Mouse (Mus musculus): ENCODE measurements around the gene Ermp1.

Gene Ermp1

GRCm38 (mm10) chr19:29661974-29662580, 13.9 kb upstream of the Ermp1 start:
- DNase-seq (ENCODE audit: low spot score in 2 of 2), result no peak

- no peak for DNase-seq (ENCODE audit: low spot score in 2 of 2)
Observed at GRCm38 (mm10) chr19:29660835-29661764, 12.9 kb upstream of the Ermp1 start.

GRCm38 (mm10) chr19:29659705-29660104, 11.5 kb upstream of the Ermp1 start:
- no peak for DNase-seq (ENCODE audit: low spot score in 2 of 2)

- no peak for DNase-seq (ENCODE audit: low spot score in 2 of 2)
Observed at GRCm38 (mm10) chr19:29658836-29659235, 10.6 kb upstream of the Ermp1 start.

GRCm38 (mm10) chr19:29657558-29657957, 9.3 kb upstream of the Ermp1 start:
- no peak for DNase-seq (ENCODE audit: low spot score in 2 of 2)

GRCm38 (mm10) chr19:29657033-29657432, 8.8 kb upstream of the Ermp1 start:
- no peak for DNase-seq (ENCODE audit: low spot score in 2 of 2)

GRCm38 (mm10) chr19:29656620-29657019, 8.4 kb upstream of the Ermp1 start:
- DNase-seq (ENCODE audit: low spot score in 2 of 2), result no peak

GRCm38 (mm10) chr19:29656029-29656428, 7.8 kb upstream of the Ermp1 start:
- no peak for DNase-seq (ENCODE audit: low spot score in 2 of 2)

GRCm38 (mm10) chr19:29655148-29655547, 6.9 kb upstream of the Ermp1 start:
- DNase-seq (ENCODE audit: low spot score in 2 of 2), result no peak

- DNase-seq (ENCODE audit: low spot score in 2 of 2), result no peak
Observed at GRCm38 (mm10) chr19:29653768-29654265, 5.6 kb upstream of the Ermp1 start.

GRCm38 (mm10) chr19:29649683-29650082, 1.5 kb upstream of the Ermp1 start:
- no peak for DNase-seq (ENCODE audit: low spot score in 2 of 2)

- no peak for DNase-seq (ENCODE audit: low spot score in 2 of 2)
Observed at GRCm38 (mm10) chr19:29648550-29648914, 317 bp upstream of the Ermp1 start.

GRCm38 (mm10) chr19:29644747-29645146, 3.5 kb downstream of the Ermp1 start:
- peak in 1 of 2 experiments; percentile 42 for DNase-seq (ENCODE audit: low spot score in 2 of 2)

- no peak for DNase-seq (ENCODE audit: low spot score in 2 of 2)
Observed at GRCm38 (mm10) chr19:29643194-29643922, 4.9 kb downstream of the Ermp1 start.

- no peak for DNase-seq (ENCODE audit: low spot score in 2 of 2)
Observed at GRCm38 (mm10) chr19:29642211-29642610, 6.0 kb downstream of the Ermp1 start.

GRCm38 (mm10) chr19:29641510-29641909, 6.7 kb downstream of the Ermp1 start:
- no peak for DNase-seq (ENCODE audit: low spot score in 2 of 2)

GRCm38 (mm10) chr19:29641055-29641454, 7.2 kb downstream of the Ermp1 start:
- DNase-seq (ENCODE audit: low spot score in 2 of 2), result peak in 1 of 2 experiments; percentile 20

GRCm38 (mm10) chr19:29612102-29612501, 36.1 kb downstream of the Ermp1 start:
- no peak for DNase-seq (ENCODE audit: low spot score in 2 of 2)

- DNase-seq (ENCODE audit: low spot score in 2 of 2), result no peak
Observed at GRCm38 (mm10) chr19:29610907-29611306, 37.3 kb downstream of the Ermp1 start.

GRCm38 (mm10) chr19:29608212-29608611, 40.0 kb downstream of the Ermp1 start:
- no peak for DNase-seq (ENCODE audit: low spot score in 2 of 2)

- no peak for DNase-seq (ENCODE audit: low spot score in 2 of 2)
Observed at GRCm38 (mm10) chr19:29607521-29607920, 40.7 kb downstream of the Ermp1 start.

- DNase-seq (ENCODE audit: low spot score in 2 of 2), result no peak
Observed at GRCm38 (mm10) chr19:29604653-29605052, 43.6 kb downstream of the Ermp1 start.

All from spleen, postnatal 10 days (tissue).